Mouse (Mus musculus) adrenal gland, adult 8-10 months (tissue): ENCODE results near the gene Tefm. TPM values are rescaled to one million over a fixed set of nuclear protein-coding genes. Genes with fewer than 3 reads are reported as not detected.

ENCODE experiments used
- DNase-seq: peaks from one replicate; pipeline ENCODE4 v3.0.0; 2022
- total RNA-seq, 4 experiments: library from RNA; stranded (reverse); gene quantifications; 2 replicates each; pipeline ENCODE4 v1.2.4; 2022

Tefm gene
- total RNA-seq, 4 experiments from 2014 or later = 15.5 to 23.6 (median 17.5) TPM

GRCm38 (mm10) chr11:80089817-80090214, 52.2 kb downstream of the Tefm start:
- no peak for DNase-seq

- DNase-seq = peak; percentile 76
Measured at GRCm38 (mm10) chr11:80088917-80089816, 52.8 kb downstream of the Tefm start, which contains the start of gene Atad5. Gene Atad5 (plus strand): TSS chr11:80089400.

- peak; percentile 68 for DNase-seq
Measured at GRCm38 (mm10) chr11:80086844-80087243, 55.1 kb downstream of the Tefm start.

Other genes with a start within 250 kb of the Tefm start
- gene Utp6, start 179.8 kb downstream of the Tefm start, total RNA-seq = 10 to 100 TPM; 39.0 to 50.4 (median 46.1) TPM
- 10 to 100 TPM; 42.8 to 53.9 (median 47.1) TPM for gene Suz12, start 149.1 kb downstream of the Tefm start, total RNA-seq
- gene Crlf3, start 61.2 kb downstream of the Tefm start, total RNA-seq = 10 to 100 TPM; 15.7 to 30.6 (median 22.2) TPM
- gene Atad5, start 52.8 kb downstream of the Tefm start, total RNA-seq = 1 to 10 TPM; 2.1 to 3.9 (median 2.8) TPM
- gene Adap2, start 11.9 kb upstream of the Tefm start, total RNA-seq = 10 to 100 TPM in 2 of 4 experiments, 1 to 10 TPM in 2; 7.0 to 19.5 (median 13.3) TPM
- gene Rnf135, start 41.7 kb upstream of the Tefm start, total RNA-seq = 10 to 100 TPM; 13.4 to 16.8 (median 13.7) TPM
- 10 to 100 TPM; 72.8 to 84.0 (median 81.5) TPM for gene Rhot1, start 66.8 kb upstream of the Tefm start, total RNA-seq
- gene Rhbdl3, start 158.7 kb upstream of the Tefm start, total RNA-seq = 10 to 100 TPM in 1 of 4 experiments, 1 to 10 TPM in 3; 3.0 to 12.1 (median 7.0) TPM
- 10 to 100 TPM; 23.4 to 34.3 (median 27.3) TPM for gene 5730455P16Rik, start 235.9 kb upstream of the Tefm start, total RNA-seq
- gene Zfp207, start 241.1 kb upstream of the Tefm start, total RNA-seq = 100 to 1,000 TPM; 115 to 175 (median 146) TPM